Mouse (Mus musculus) E14TG2a.4 (cell line): ENCODE results near the gene Fzd7.

Experiments
- H3K27me3 ChIP-seq: 2 replicates; pipeline ENCODE4 v1.6.1; 2014; ENCODE audit warnings: low read length, control low read depth; ENCODE audit not compliant: insufficient read depth
- H3K36me3 ChIP-seq: 2 replicates; pipeline ENCODE4 v1.6.1; 2014; ENCODE audit warnings: low read length, control low read depth; ENCODE audit not compliant: insufficient read depth
- H3K4me1 ChIP-seq: replicated peaks from 2 replicates; pipeline ENCODE4 v1.6.1; 2014; ENCODE audit warnings: low read depth, low read length, control low read depth
- H3K4me3 ChIP-seq: replicated peaks from 2 replicates; pipeline ENCODE4 v1.5.1; 2014; ENCODE audit warnings: mild to moderate bottlenecking, low read length
- H3K9me3 ChIP-seq: 2 replicates; pipeline ENCODE4 v1.6.1; 2014; ENCODE audit warnings: low read length, control low read depth
- CTCF ChIP-seq: conservative IDR thresholded peaks from 2 replicates; pipeline ENCODE4 v1.5.1; 2014; ENCODE audit warnings: low read length
- NANOG ChIP-seq: IDR thresholded peaks from 2 replicates; pipeline ENCODE4 v1.6.1; 2014; ENCODE audit warnings: borderline replicate concordance, low read length, mixed read lengths
- POU5F1 ChIP-seq: IDR thresholded peaks from 2 replicates; pipeline ENCODE4 v1.6.1; 2014; ENCODE audit warnings: low read length, borderline replicate concordance

Fzd7 gene

DNA sequence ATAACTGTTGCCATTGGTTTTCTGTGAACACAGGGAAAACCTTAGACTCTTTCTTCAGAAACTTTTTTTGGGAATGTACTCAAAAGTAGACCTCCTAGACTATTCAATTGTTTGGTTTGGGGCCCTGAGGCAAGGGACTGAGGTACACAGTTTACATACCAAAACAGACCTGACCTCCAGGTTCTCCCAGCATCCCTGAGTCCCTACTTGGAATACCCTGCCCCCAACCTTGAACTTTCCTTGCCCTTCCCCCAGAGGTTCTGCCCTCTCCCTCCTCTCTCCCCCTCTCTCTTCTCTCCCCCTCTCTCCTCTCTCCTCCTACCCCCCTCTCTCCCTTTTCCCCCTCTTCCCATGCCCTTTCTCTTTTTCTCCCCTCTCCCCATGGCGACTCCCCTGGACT lies 40.2 kb downstream of the Fzd7 start:
- H3K4me1 ChIP-seq: peaks cover 63% of the 10 kb centered on the region
- no peaks in the 10 kb centered on the region for H3K9me3 ChIP-seq
- H3K36me3 ChIP-seq: no peaks in the 10 kb centered on the region
- H3K27me3 ChIP-seq: peaks cover 5% of the 10 kb centered on the region
- TF ChIP-seq NANOG: no peak
- no peak for TF ChIP-seq POU5F1
- no peak for TF ChIP-seq CTCF
- no peak overlapping the region for H3K4me3 ChIP-seq

DNA sequence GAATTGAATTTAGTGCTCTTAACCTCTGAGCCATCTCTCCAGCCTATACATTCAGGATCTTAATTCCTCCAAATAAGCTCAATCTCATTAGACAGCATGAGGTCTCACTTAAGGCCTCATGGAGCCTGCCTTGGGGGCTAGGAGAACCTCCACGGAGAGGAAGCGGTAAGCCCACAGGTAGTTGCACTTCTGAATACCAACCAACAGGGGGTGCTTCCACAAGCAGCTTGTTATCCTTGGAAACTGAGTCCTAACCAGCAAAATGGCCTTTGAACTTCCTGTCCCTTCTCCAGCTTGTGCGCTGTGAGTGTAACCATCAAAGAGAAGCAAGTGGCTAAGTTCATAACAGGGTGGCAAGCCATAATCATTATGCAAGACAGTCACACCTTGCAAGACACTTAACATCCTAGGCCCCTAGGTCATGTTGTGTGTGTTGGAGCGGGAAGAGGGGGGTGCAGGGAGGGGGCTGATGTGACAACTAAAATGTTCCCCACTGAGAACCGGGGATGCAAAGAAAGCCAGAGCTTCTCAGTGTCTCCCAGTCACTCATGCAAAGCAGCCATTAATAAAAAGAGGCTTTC lies 41.2 kb downstream of the Fzd7 start:
- Histone ChIP-seq H3K4me3 (no peak overlapping the region), H3K36me3 (no peaks in the 10 kb centered on the region), H3K9me3 (no peaks in the 10 kb centered on the region), H3K4me1 (peaks cover 62% of the 10 kb centered on the region), H3K27me3 (peaks cover 5% of the 10 kb centered on the region)
- no peak for TF ChIP-seq NANOG
- peak; percentile 75 for TF ChIP-seq CTCF

DNA sequence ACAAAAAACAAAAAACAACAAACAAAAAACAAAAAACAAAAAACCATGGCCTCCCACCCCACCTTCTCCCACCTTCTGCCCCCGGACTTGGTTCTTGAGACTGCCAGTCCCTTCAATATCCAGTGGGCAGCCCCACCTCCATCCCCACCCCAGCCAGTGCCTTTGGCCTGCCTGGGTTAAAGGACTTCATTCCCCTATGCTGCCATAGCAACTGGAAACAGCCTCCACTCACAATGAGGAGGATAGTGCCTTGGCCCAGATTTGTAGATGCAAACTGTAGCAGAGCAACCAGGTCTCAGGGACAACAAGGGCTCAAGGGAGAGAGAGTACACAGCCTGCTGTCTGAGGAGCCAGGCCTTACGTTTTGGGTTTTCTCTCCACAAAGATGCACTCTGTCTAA lies 41.8 kb downstream of the Fzd7 start:
- peaks cover 56% of the 10 kb centered on the region for H3K4me1 ChIP-seq

DNA sequence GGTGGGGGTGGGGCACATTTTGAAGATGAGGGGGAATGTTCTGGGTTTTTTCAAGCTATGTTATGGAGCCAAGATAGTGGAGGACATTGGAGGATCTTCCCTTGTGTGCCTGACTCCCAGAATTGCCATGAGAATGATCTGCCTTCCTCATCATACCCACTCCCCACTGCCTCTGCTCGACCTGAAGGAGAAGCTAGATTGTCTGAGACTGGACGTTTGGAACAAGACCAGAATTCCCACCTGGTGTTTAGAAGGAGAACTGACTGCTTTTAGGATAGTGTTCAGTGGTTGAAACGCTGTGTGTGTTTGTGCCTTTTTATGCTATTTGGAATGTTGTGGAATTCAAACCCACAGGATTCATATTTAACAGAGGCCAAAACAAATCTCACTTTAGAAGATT lies 42.5 kb downstream of the Fzd7 start:
- H3K27me3 ChIP-seq: no peaks in the 10 kb centered on the region
- no peaks in the 10 kb centered on the region for H3K9me3 ChIP-seq
- no peak for TF ChIP-seq CTCF
- TF ChIP-seq NANOG: no peak
- no peak for TF ChIP-seq POU5F1
- H3K4me3 ChIP-seq: no peak overlapping the region
- H3K4me1 ChIP-seq: peaks cover 50% of the 10 kb centered on the region
- no peaks in the 10 kb centered on the region for H3K36me3 ChIP-seq

More for the DNA sequence above, 41.8 kb downstream of the Fzd7 start:
- TF ChIP-seq CTCF (no peak), POU5F1 (no peak), NANOG (no peak)
- H3K36me3 ChIP-seq: no peaks in the 10 kb centered on the region
- H3K9me3 ChIP-seq: no peaks in the 10 kb centered on the region
- H3K27me3 ChIP-seq: no peaks in the 10 kb centered on the region
- no peak overlapping the region for H3K4me3 ChIP-seq

DNA sequence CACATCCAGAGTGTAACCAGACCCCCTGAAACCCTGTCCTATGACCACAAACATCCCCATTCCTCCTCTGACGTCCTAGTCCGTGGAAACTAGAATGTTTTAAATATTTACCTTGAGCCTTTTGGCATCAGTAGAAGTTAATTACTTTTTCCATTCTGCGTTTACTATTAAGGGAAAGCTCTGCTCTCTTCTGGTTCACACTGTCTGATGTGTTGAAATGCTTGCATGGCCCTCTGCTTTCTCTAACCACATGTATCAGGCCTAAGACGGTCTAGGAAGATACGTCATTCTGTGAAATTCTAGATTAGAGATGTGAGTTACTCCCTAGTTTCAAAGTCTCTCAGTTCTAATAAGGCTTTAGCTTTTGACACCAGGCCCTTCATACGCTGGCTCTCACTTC lies 45.0 kb downstream of the Fzd7 start:
- Histone ChIP-seq H3K4me3 (no peak overlapping the region), H3K9me3 (no peaks in the 10 kb centered on the region), H3K4me1 (peaks cover 25% of the 10 kb centered on the region), H3K36me3 (no peaks in the 10 kb centered on the region), H3K27me3 (0 out of 2 replicates have a peak, but pooled peaks cover 2% of the 10 kb centered on the region)
- TF ChIP-seq POU5F1 (no peak), NANOG (no peak), CTCF (no peak)

DNA sequence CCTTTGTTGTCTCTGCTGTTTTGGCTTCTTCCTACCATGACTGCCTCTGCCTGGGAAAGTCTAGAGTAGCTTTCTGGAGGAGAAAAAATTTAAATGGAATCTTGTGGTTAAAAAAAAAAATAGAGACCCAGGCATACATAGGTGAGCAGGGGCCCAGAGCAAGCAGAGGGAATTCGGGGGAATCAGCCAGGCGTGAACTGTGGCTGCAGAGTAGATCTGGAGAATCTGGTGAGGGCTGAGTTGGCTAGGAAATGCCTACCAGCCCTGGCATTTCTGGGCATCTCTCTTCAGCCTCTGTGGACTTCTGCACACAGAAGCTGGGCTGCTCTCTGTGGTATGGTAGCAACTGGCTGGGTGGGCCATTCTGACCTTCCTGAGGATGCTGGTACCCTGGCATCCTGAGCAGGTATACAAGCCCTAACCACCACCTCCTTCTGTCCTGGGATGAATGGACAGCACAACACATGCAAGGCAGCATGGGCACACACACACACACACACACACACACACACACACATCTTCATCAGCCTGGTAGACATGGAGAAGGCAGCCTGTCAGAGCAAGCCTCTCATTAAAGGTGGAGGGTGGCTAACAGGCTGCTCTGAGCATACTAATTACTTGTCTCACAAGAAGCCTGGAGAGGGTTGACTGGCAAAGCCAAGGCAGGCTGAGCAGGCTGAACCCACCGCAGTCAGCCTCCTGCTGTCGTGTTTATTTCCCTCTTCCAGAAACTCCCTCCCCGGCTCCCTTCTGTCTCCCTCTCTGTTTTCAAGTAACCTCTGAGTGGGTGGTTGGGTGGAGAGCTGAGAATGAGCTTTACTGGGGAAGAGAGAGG lies 53.0 kb downstream of the Fzd7 start:
- H3K36me3 ChIP-seq: no peaks in the 10 kb centered on the region
- no peak overlapping the region for H3K4me3 ChIP-seq
- H3K4me1 ChIP-seq: peaks cover 11% of the 10 kb centered on the region
- H3K9me3 ChIP-seq: no peaks in the 10 kb centered on the region
- 0 out of 2 replicates have a peak, but pooled peaks cover 2% of the 10 kb centered on the region for H3K27me3 ChIP-seq
- TF ChIP-seq NANOG: no peak
- no peak for TF ChIP-seq CTCF
- TF ChIP-seq POU5F1: no peak
